Mouse (Mus musculus) heart, embryonic 15.5 days (tissue): ENCODE results near the gene Tmem184b. TPM values are rescaled to one million over a fixed set of nuclear protein-coding genes. Genes with fewer than 3 reads are reported as not detected.

ENCODE experiments used
- ATAC-seq: fragments of 200-750 bp; cut with Nextera tagmentation; replicated peaks from 2 replicates; pipeline ENCODE4 v1.8.0; 2017; ENCODE audit warnings: low read depth, moderate TSS enrichment; ENCODE audit not compliant: insufficient number of reproducible peaks, insufficient read depth, low FRiP score
- H3K27ac ChIP-seq: fragments of 300-500 bp; sonication (generic); 2 replicates; pipeline ENCODE4 v1.5.1; 2015; ENCODE audit warnings: mild to moderate bottlenecking, inconsistent platforms
- H3K27me3 ChIP-seq: fragments of 300-500 bp; sonication (generic); 2 replicates; pipeline ENCODE4 v1.6.1; 2015; ENCODE audit warnings: inconsistent platforms
- H3K36me3 ChIP-seq: fragments of 300-500 bp; sonication (generic); 2 replicates; pipeline ENCODE4 v1.6.1; 2015; ENCODE audit warnings: mild to moderate bottlenecking, inconsistent platforms
- H3K4me1 ChIP-seq: fragments of 300-500 bp; sonication (generic); replicated peaks from 2 replicates; pipeline ENCODE4 v1.6.1; 2015; ENCODE audit warnings: inconsistent platforms
- H3K4me2 ChIP-seq: fragments of 300-500 bp; sonication (generic); 2 replicates; pipeline ENCODE4 v1.6.1; 2015; ENCODE audit warnings: inconsistent platforms, mild to moderate bottlenecking, moderate library complexity
- H3K4me3 ChIP-seq: fragments of 300-500 bp; sonication (generic); 2 replicates; pipeline ENCODE4 v1.5.1; 2015; ENCODE audit warnings: mild to moderate bottlenecking, inconsistent platforms
- H3K9ac ChIP-seq: fragments of 300-500 bp; sonication (generic); 2 replicates; pipeline ENCODE4 v1.6.1; 2015; ENCODE audit warnings: mild to moderate bottlenecking, inconsistent platforms
- H3K9me3 ChIP-seq: fragments of 300-500 bp; sonication (generic); replicated peaks from 2 replicates; pipeline ENCODE4 v1.6.1; 2016; ENCODE audit warnings: inconsistent platforms
- WGBS: fragments of 180-500 bp; shearing (Covaris S2); methylation state at CpG from one replicate; pipeline ENCODE4 v1.1.7; 2015; ENCODE audit warnings: mixed read lengths; 5-methylcytosine and 5-hydroxymethylcytosine counted together
- polyA plus RNA-seq: library from polyadenylated mRNA; unstranded; fragments of >200 nt; fragmentation: Nextera tagmentation; extraction: Ambion mirVana; gene quantifications from 2 replicates; pipeline ENCODE4 v1.2.1, GENCODE M21; 2015

Tmem184b gene
- polyA plus RNA-seq, 1 experiment from 2014 or later: 58.3 TPM

DNA sequence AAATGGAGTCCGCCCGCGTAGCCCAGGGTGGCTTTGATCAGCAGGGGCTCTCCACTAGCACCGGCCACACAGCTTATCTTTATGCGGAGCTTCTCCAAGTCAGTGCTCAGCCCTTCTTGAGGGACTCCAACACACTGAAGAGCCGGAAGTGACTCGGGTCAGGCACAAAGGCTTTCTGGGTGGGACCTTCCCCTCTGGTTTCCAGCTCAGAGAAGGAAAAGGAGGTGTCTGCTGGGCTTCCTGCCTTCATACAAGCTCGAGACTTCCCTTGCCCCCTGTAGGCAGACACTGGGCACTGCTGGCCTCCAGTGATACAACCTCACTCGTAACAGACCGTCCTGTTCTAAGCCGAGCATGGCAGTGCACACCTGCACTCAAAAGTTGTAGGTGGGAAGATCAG, 6.6 kb downstream of the Tmem184b start:
- H3K27ac ChIP-seq: peak overlapping the region; percentile 63
- peak overlapping the region; percentile 18 for H3K4me3 ChIP-seq
- H3K9me3 ChIP-seq: no peaks in the 10 kb centered on the region
- ATAC-seq: no peak
- peak overlapping the region; percentile 22; the same call in 1 of the 2 replicates for H3K4me2 ChIP-seq
- peaks cover 94% of the 10 kb centered on the region for H3K4me1 ChIP-seq
- no peak overlapping the region for H3K9ac ChIP-seq
- no peaks in the 10 kb centered on the region for H3K27me3 ChIP-seq
- H3K36me3 ChIP-seq: 0 out of 2 replicates have a peak, but pooled peaks cover 8% of the 10 kb centered on the region
- WGBS: 71% methylated on average over 11 of the region's 11 CpGs

DNA sequence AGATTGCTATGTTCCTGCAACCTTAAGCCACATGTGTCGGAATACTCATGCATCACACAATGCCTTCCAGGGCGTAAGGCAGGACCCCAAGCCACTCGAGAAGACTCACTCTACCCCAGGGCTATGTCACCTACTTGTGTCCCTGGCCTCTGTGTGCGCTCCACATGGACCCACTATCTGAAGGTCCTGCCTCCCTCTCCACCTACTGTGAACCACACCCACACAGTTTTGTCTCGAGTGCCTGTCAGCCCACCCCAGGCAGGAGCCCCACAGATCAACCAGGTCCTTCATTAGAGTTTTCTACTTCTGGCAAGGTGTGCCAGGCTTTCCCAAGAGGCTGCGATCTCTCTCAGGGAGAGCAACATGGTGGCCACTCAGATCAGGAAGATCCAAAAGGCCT, 8.1 kb downstream of the Tmem184b start:
- Histone ChIP-seq H3K9ac (0 out of 2 replicates have a peak overlapping the region, but pooled peaks have one; percentile 19), H3K27ac (0 out of 2 replicates have a peak overlapping the region, but pooled peaks have one; percentile 16), H3K36me3 (0 out of 2 replicates have a peak, but pooled peaks cover 8% of the 10 kb centered on the region), H3K27me3 (no peaks in the 10 kb centered on the region), H3K9me3 (no peaks in the 10 kb centered on the region), H3K4me1 (peaks cover 94% of the 10 kb centered on the region), H3K4me3 (no peak overlapping the region), H3K4me2 (peak overlapping the region; percentile 28)
- 64% methylated on average over 6 of the region's 6 CpGs for WGBS
- no peak for ATAC-seq

DNA sequence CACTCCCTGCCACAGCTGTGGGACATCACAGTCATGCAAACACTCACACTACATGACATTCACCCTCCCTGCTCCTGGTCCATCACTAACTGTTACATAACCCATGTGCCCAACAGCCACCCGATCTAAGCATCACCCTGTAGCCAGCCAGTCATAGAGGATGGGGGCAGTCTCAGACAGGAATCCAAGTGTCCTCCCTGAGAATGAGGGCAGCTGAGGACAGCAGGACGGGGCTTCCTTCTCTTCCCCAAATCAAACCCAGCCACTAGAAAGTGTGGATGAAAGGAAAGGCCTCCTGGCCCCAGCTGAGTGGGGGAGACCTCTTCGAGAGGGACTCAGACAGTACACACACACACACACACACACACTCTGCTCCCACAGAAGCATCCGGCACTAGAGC, 8.5 kb downstream of the Tmem184b start:
- H3K27ac ChIP-seq: no peak overlapping the region
- peaks cover 94% of the 10 kb centered on the region for H3K4me1 ChIP-seq
- H3K4me2 ChIP-seq: peak overlapping the region; percentile 28
- H3K36me3 ChIP-seq: 0 out of 2 replicates have a peak, but pooled peaks cover 8% of the 10 kb centered on the region
- H3K27me3 ChIP-seq: no peaks in the 10 kb centered on the region
- 53% methylated on average over 4 of the region's 4 CpGs for WGBS
- ATAC-seq: no peak
- H3K9ac ChIP-seq: 0 out of 2 replicates have a peak overlapping the region, but pooled peaks have one; percentile 2
- H3K9me3 ChIP-seq: no peaks in the 10 kb centered on the region
- no peak overlapping the region for H3K4me3 ChIP-seq

DNA sequence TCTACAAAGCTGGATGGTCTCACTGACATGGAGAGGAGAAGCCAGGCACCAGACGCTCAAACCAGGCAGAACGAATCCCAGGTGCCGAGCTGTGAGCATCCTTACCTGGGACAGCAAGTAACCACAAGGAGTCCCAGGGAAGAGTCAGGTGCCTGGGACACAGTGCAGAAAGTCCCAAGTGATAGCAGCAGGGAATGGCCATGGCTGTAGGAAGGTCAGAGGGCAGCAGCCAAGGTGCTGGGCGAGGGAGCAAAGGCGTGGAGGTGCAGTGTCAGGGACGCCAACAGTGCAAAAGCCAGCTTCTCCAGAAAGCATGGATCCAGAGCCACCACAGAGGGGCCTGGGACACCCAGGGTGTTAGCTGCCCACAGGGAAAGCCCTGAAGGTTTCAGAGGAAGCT, 10.3 kb downstream of the Tmem184b start:
- Histone ChIP-seq H3K9me3 (no peaks in the 10 kb centered on the region), H3K36me3 (0 out of 2 replicates have a peak, but pooled peaks cover 8% of the 10 kb centered on the region), H3K4me2 (no peak overlapping the region), H3K4me1 (peaks cover 95% of the 10 kb centered on the region), H3K4me3 (no peak overlapping the region), H3K27ac (peak overlapping the region; percentile 93), H3K9ac (no peak overlapping the region; the same call in 1 of the 2 replicates), H3K27me3 (no peaks in the 10 kb centered on the region)
- WGBS: 81% methylated on average over 6 of the region's 6 CpGs
- ATAC-seq: no peak

DNA sequence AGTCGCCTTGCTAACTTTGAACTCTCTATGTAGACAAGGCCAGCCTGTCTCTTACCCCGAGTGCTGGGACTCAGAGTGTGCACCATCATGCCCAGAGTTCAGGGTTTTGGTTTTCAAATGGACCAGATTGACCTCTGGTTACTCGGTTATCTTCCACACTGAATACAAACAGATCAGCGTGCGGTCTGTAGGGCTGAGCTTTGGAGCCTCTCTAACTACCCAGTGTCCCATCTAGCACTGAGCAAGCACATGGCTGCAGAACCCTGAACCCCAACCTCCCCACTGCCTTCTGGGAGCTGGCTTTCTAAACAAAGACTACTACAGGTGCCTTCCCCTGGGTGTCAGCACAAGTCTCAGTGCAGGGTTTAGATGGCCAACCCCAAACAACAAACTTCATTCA, 10.8 kb downstream of the Tmem184b start:
- Histone ChIP-seq H3K27me3 (no peaks in the 10 kb centered on the region), H3K4me2 (no peak overlapping the region), H3K9me3 (no peaks in the 10 kb centered on the region), H3K27ac (peak overlapping the region; percentile 93), H3K9ac (no peak overlapping the region), H3K36me3 (0 out of 2 replicates have a peak, but pooled peaks cover 7% of the 10 kb centered on the region), H3K4me1 (peaks cover 98% of the 10 kb centered on the region), H3K4me3 (no peak overlapping the region)
- ATAC-seq: no peak
- 69% methylated on average over 5 of the region's 5 CpGs for WGBS

DNA sequence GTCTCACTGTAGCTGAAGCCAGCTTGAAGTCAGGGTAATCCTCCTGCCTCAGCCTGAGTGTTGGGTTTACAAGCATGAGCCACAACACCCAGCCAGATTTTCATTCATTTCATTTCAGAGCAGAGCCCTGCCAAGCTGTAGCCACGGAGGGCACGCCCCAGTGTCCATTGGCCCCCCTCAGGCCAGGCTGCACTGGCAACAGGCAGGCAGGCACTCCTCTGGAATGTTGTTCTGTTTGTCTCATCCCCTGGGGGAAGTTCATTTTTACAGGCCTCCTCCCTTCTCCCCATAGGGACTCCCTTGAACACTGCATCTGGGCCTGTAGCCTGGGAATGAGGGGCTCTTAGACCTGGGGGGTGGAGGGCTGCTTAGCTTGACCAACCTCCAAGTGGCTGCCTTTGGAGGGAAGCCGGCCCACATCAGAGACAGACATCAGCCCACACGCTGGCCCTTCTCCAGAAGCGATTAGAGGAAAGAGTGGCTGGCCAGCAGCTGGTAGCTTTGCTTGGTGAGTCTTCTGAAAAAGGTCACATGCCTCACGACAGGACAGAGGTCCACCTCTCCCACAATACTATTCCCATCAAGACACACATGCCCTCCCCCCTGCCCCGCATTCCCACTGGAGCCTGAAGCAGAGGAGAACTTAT, 11.8 kb downstream of the Tmem184b start:
- H3K4me2 ChIP-seq: peak overlapping the region; percentile 42
- WGBS: 10% methylated on average over 7 of the region's 7 CpGs

DNA sequence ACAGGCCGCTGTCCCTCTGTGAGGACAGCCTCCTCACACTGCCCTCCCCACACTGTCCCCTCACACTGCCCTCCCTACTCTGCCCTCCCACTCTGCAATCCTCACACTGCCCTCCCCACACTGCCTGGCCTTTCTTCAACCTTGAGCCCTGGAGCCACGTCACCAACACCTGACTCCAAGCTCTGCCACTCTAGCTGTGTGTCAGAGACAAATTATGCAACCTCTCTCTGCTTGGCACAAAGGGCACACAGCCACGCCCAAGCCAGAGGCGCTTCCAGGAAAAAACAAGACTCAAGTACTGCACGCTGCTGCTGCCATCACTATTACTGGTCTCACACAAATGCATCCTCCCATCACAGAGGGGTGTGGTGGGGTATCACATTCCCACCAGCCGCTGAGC, 12.9 kb downstream of the Tmem184b start:
- Histone ChIP-seq H3K4me3 (no peak overlapping the region), H3K27ac (peak overlapping the region; percentile 93), H3K36me3 (no peaks in the 10 kb centered on the region; the same call in 1 of the 2 replicates), H3K4me1 (peaks cover 93% of the 10 kb centered on the region), H3K4me2 (no peak overlapping the region), H3K9ac (no peak overlapping the region), H3K27me3 (no peaks in the 10 kb centered on the region), H3K9me3 (no peaks in the 10 kb centered on the region)
- ATAC-seq: no peak
- 65% methylated on average over 6 of the region's 6 CpGs for WGBS

More for the DNA sequence above, 11.8 kb downstream of the Tmem184b start:
- Histone ChIP-seq H3K27ac (peak overlapping the region; percentile 93), H3K9ac (no peak overlapping the region; the same call in 1 of the 2 replicates), H3K36me3 (no peaks in the 10 kb centered on the region), H3K27me3 (no peaks in the 10 kb centered on the region), H3K9me3 (no peaks in the 10 kb centered on the region), H3K4me1 (peaks cover 97% of the 10 kb centered on the region), H3K4me3 (no peak overlapping the region)
- peak; percentile 88 for ATAC-seq

DNA sequence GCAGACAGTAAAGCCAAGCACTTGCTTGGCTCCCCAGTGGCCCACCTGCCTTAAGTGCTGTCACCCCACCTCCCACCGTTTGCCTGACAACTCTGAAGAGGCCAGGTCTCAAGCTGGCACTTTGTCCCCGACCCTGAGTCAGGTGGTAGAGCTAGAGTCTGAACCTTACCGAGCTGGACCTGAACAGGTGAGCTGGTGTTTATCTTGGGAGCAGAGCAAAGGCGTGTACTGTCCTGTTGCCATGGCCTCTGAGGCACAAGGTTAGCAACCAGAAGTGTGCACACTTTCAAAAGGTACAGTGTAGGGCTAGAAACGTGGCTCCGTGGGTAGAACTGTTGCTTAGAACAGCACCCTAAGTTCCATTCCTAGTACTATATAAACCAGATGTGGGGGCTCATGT, 15.2 kb downstream of the Tmem184b start:
- no peak overlapping the region for H3K4me2 ChIP-seq
- H3K4me1 ChIP-seq: peaks cover 70% of the 10 kb centered on the region
- H3K4me3 ChIP-seq: no peak overlapping the region
- no peak for ATAC-seq
- no peaks in the 10 kb centered on the region for H3K27me3 ChIP-seq
- H3K36me3 ChIP-seq: no peaks in the 10 kb centered on the region; the same call in 1 of the 2 replicates
- no peaks in the 10 kb centered on the region for H3K9me3 ChIP-seq
- H3K9ac ChIP-seq: no peak overlapping the region
- peak overlapping the region; percentile 4; the same call in 1 of the 2 replicates for H3K27ac ChIP-seq
- 62% methylated on average over 6 of the region's 6 CpGs for WGBS

DNA sequence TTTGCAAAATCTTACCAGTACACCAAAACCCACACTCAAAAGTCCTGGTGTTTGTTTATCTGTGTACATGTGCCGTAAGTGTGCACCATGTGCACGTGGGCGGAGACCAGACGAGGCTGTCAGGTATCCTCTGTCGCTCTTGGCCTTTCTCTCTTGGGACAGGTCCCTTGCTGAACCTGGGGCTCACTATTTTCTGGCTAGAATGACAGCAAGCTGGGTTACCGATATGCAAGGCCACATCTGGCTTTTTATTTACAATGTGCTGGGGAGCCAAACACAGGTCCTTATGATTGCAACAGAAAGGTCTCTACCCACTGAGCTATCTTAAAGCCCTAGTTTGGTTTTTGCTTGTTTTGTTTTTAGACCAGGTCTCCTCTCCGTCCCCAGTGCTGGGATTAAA, 15.8 kb downstream of the Tmem184b start:
- Histone ChIP-seq H3K4me1 (peaks cover 68% of the 10 kb centered on the region), H3K9me3 (no peaks in the 10 kb centered on the region), H3K9ac (no peak overlapping the region), H3K36me3 (no peaks in the 10 kb centered on the region; the same call in 1 of the 2 replicates), H3K27me3 (no peaks in the 10 kb centered on the region), H3K27ac (peak overlapping the region; percentile 71), H3K4me2 (no peak overlapping the region), H3K4me3 (no peak overlapping the region)
- 77% methylated on average over 7 of the region's 7 CpGs for WGBS
- no peak for ATAC-seq

DNA sequence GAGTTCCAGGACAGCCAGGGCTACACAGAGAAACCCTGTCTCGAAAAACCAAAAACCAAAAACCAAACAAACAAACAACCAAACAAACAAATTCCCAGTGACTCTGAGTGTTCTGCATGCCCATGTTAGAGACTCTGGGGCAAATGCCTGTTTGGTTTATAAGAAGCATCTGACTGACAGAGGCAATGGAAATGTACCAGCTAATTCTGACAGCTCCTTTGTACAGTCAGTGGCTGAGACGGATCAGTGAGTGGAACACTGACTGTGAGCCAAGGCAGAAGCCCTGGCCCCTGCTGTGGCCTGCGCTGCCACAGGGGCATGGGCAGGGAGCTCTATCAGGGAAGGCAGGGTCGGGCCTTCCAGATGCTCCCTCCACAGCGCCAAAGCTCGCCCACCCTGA, 16.3 kb downstream of the Tmem184b start:
- H3K9me3 ChIP-seq: no peaks in the 10 kb centered on the region
- ATAC-seq: no peak; the same call in 1 of the 2 replicates
- H3K4me1 ChIP-seq: peaks cover 68% of the 10 kb centered on the region
- 51% methylated on average over 6 of the region's 6 CpGs for WGBS
- H3K36me3 ChIP-seq: no peaks in the 10 kb centered on the region; the same call in 1 of the 2 replicates
- no peaks in the 10 kb centered on the region for H3K27me3 ChIP-seq
- no peak overlapping the region for H3K4me2 ChIP-seq
- no peak overlapping the region for H3K4me3 ChIP-seq
- no peak overlapping the region for H3K9ac ChIP-seq
- peak overlapping the region; percentile 71 for H3K27ac ChIP-seq

DNA sequence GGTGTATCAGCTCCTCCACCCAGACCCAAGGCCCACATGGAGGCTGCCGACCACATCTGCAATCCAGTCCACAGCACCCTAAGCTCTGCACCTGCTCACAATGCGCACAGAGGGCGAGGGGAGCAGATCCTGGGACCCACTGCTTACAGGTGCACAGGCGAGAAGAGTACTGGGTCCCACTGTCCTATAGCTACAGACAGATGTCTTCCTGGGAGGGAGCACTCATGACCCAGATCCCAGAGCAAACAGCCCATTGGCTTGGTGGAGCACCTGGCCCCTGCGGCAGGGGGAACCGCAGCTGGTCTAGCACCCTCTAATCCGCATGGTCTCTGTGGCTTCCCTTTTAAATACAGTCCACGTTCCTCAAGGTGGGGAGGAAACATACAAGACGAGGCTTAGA, 21.7 kb downstream of the Tmem184b start:
- WGBS: 76% methylated on average over 9 of the region's 9 CpGs
- Histone ChIP-seq H3K27me3 (no peaks in the 10 kb centered on the region), H3K9ac (no peak overlapping the region), H3K4me2 (peak overlapping the region; percentile 53; the same call in 1 of the 2 replicates), H3K9me3 (no peaks in the 10 kb centered on the region), H3K4me1 (peaks cover 59% of the 10 kb centered on the region), H3K36me3 (peaks cover 12% of the 10 kb centered on the region; the same call in 1 of the 2 replicates), H3K4me3 (no peak overlapping the region), H3K27ac (peak overlapping the region; percentile 90)
- ATAC-seq: no peak
